Mouse (Mus musculus): ENCODE data around the gene Gjb2. TPM values are rescaled to one million over a fixed set of nuclear protein-coding genes. Genes with fewer than 3 reads are reported as not detected.
"Not testable (repeated sequence)": the region's sequence is repeated elsewhere in the genome, so short reads cannot be mapped to it uniquely, and the experiment has no call there.

The Gjb2 gene
- polyA plus RNA-seq, 1 experiment from 2014 or later: 54.3 TPM

DNA sequence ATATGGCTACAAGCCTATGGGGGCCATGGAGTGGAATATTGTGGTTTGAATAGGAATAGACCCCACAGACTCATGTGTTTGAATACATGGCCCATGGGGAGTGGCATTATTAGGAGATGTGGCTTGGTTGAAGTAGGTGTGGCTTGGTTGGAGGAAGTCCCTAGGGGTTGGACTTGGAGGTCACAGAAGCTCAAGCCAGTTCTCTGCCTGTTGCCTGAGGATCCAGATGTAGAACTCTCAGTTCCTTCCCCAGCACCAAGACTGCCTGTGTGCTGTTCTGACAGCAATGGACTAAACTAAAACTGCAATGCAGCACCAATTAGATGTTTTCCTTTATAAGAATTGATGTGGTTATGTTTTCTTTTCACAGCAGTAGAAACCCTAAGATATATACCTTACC is 38.4 kb downstream of the Gjb2 start:
- Histone ChIP-seq H3K36me3 (no peaks in the 10 kb centered on the region), H3K27ac (replicated peaks) (no peak overlapping the region), H3K4me3 (replicated peaks) (no peak overlapping the region), H3K27me3 (no peaks in the 10 kb centered on the region), H3K4me2 (replicated peaks) (no peak overlapping the region), H3K4me1 (no peaks in the 10 kb centered on the region), H3K9ac (no peak overlapping the region), H3K9me3 (replicated peaks) (no peaks in the 10 kb centered on the region)
- ATAC-seq (ENCODE audit: insufficient number of reproducible peaks, low FRiP score, low TSS enrichment, low read depth): no peak

DNA sequence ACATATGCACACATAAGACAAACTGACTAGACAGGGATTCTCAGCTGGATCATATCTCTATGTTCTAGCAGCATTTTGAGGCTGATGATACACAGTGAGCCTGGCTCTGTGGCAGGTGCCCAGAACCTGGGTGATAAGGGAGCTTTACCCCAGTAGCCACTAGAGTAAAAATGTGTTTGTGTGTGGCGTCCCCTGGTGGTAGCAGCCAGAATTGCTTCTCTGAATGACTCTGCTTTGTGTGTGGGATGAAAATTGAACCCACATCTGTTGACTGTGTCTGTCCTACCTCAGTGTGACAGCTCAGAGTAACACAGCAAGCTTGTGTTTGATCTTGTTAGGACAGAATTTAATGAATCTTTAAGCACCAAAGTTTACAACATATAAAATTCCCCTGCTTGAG is 44.5 kb downstream of the Gjb2 start:
- ATAC-seq (ENCODE audit: insufficient number of reproducible peaks, low FRiP score, low TSS enrichment, low read depth): not testable (repeated sequence)

DNA sequence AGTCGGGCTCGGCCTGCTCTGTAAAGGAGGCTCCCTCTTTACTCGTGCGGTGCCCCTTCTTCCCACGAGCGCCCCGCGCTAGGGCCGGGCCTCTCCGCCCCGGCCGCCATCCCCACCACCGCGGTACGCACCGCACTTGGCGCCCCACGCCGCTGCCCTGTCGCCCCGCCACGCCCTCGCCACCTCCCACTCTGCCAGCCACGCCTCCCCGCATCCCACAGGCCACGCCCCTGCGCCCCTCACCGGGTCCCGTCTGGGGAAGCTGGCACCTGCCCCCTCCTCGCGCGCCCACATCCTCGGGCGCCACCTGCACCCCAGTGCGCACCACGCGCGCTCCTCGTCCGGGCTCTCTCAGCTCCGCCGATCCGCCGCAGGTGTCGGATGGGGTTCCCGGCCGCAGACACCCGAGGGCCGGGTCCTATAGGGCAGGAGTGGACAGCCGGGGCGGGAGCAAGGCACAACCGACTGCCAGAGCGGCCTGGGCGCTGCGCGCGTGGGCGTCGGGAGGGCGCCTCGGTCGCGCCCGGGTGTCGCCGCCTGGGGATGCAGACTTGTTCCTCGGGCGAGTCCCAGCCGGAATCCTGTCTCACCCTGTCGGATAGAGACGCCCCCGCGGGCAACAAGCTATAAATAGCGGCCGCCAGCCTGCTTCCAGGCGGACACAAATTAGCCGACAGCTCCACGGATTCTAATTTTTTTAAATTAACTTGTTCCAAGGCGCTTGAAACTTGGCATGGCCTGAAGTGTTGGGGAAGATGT is 46.8 kb downstream of the Gjb2 start, which contains the start of gene Gja3:
TSS of gene Gja3 (minus strand) at position 538 of the 759 bp plus-strand sequence.
- peaks cover 13% of the 10 kb centered on the region for H3K4me1 ChIP-seq
- no peaks in the 10 kb centered on the region for H3K9me3 ChIP-seq (replicated peaks)
- H3K36me3 ChIP-seq: no peaks in the 10 kb centered on the region
- under 1% methylated on average over 79 of the region's 79 CpGs for WGBS
- peak within 1 kb of the TSS; percentile 88 for H3K4me2 ChIP-seq (replicated peaks)
- peak within 1 kb of the TSS; percentile 45 for H3K4me3 ChIP-seq (replicated peaks)
- H3K27ac ChIP-seq (replicated peaks): no peak within 1 kb of the TSS
- no peak within 1 kb of the TSS for H3K9ac ChIP-seq
- ATAC-seq (ENCODE audit: insufficient number of reproducible peaks, low FRiP score, low TSS enrichment, low read depth): peak; percentile 69
- H3K27me3 ChIP-seq: peaks cover 50% of the 10 kb centered on the region

More for the DNA sequence above, 44.5 kb downstream of the Gjb2 start:
- H3K27ac ChIP-seq (replicated peaks); H3K4me2 ChIP-seq (replicated peaks); H3K9me3 ChIP-seq (replicated peaks); H3K4me3 ChIP-seq (replicated peaks); H3K9ac ChIP-seq; H3K36me3 ChIP-seq: not testable (repeated sequence)
- Histone ChIP-seq H3K27me3 (peaks cover 42% of the 10 kb centered on the region), H3K4me1 (peaks cover 13% of the 10 kb centered on the region)
- 0% methylated on average over 1 of the region's 1 CpGs for WGBS

DNA sequence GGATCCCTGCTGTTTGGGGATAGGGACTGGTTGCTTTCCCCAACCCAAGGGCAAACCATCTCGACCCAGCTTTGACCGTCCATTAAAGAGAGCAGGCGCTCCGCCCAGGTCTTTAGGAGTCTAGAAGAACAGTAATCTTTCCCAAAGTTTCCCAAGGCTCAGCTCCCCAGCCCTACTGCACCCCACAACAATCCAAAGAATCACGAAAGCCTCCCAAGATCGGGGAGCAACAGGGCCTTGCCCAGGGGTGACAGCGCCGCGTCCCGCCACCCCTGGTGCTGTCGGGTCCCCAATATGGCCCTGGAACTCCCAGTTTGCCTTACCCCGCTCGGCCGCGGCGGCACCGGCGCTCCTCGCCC is 47.3 kb downstream of the Gjb2 start:
- peaks cover 50% of the 10 kb centered on the region for H3K27me3 ChIP-seq
- no peaks in the 10 kb centered on the region for H3K9me3 ChIP-seq (replicated peaks)
- H3K4me2 ChIP-seq (replicated peaks): peak overlapping the region; percentile 88
- H3K27ac ChIP-seq (replicated peaks): no peak overlapping the region
- H3K9ac ChIP-seq: no peak overlapping the region
- no peaks in the 10 kb centered on the region for H3K36me3 ChIP-seq
- peak; percentile 17; the same call in 1 of the 2 replicates for ATAC-seq (ENCODE audit: insufficient number of reproducible peaks, low FRiP score, low TSS enrichment, low read depth)
- peak overlapping the region; percentile 45 for H3K4me3 ChIP-seq (replicated peaks)
- WGBS: 3% methylated on average over 19 of the region's 19 CpGs
- peaks cover 13% of the 10 kb centered on the region for H3K4me1 ChIP-seq

DNA sequence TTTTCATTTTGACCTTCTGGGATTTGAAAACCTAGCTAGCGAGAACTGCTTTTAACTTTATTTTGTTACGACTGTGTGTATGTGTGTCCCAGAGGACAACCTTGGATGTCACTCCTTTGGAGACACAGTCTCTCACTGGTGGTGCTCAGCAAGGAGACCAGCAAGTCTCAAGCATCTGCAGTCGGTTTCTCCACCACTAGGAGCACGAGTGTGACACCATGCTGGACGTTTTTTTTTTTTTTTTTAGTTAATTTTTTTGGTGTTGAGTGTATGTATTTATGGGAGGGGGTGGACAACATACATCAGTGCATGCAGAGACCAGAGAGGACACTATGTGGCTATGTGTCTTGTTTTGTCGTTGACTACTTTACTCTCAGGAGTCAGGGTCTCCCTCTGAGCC is 51.8 kb downstream of the Gjb2 start:
- Histone ChIP-seq H3K4me2 (replicated peaks) (no peak overlapping the region), H3K4me1 (peaks cover 8% of the 10 kb centered on the region), H3K9me3 (replicated peaks) (no peaks in the 10 kb centered on the region), H3K27me3 (peaks cover 32% of the 10 kb centered on the region), H3K4me3 (replicated peaks) (no peak overlapping the region), H3K9ac (no peak overlapping the region), H3K36me3 (no peaks in the 10 kb centered on the region), H3K27ac (replicated peaks) (no peak overlapping the region)
- ATAC-seq (ENCODE audit: insufficient number of reproducible peaks, low FRiP score, low TSS enrichment, low read depth): no peak
- 67% methylated on average over 6 of the region's 6 CpGs for WGBS

Other genes starting within 250 kb of the Gjb2 start
- gene Zmym2, start 218.0 kb downstream of the Gjb2 start, polyA plus RNA-seq (2015; fragmentation: Nextera tagmentation; extraction: Ambion mirVana): 36.6 and 39.8 TPM in 2 replicates
- 9.5 and 13.0 TPM in 2 replicates for gene Gja3, start 46.6 kb downstream of the Gjb2 start, polyA plus RNA-seq (2015; fragmentation: Nextera tagmentation; extraction: Ambion mirVana)
- gene Gm4491, start 11.2 kb upstream of the Gjb2 start, polyA plus RNA-seq (2015; fragmentation: Nextera tagmentation; extraction: Ambion mirVana): 0.14 TPM in 1 of 2 replicates, not detected in the other
- gene Gjb6, start 28.9 kb upstream of the Gjb2 start, polyA plus RNA-seq (2015; fragmentation: Nextera tagmentation; extraction: Ambion mirVana): 19.4 and 24.8 TPM in 2 replicates

Measured in embryonic facial prominence, embryonic 15.5 days (tissue).